Mouse (Mus musculus): Measurements from ENCODE around the gene Gm6685. TPM values are rescaled to one million over a fixed set of nuclear protein-coding genes. Genes with fewer than 3 reads are reported as not detected.

Gene Gm6685
- polyA plus RNA-seq (2014; fragmentation: Illumina TruSeq; extraction: RNeasy Lipid Tissue Mini Kit (QIAGEN cat#74804); ENCODE audit: low read depth, low replicate concordance): not detected

GRCm38 (mm10) chr11:28339224-28340150 lies at the start of gene Gm6685:
Gene Gm6685, minus strand, starts transcription at chr11:28339867.

Other genes starting within 250 kb of the Gm6685 start
- 11.2 TPM for gene Ccdc85a, start 244.5 kb upstream of the Gm6685 start, polyA plus RNA-seq (2014; fragmentation: Illumina TruSeq; extraction: RNeasy Lipid Tissue Mini Kit (QIAGEN cat#74804); ENCODE audit: low read depth, low replicate concordance)

All from adrenal gland, adult 10 weeks (tissue).